Mouse (Mus musculus) adrenal gland (tissue): ENCODE results near the gene Sepsecs.

Experiments used
- intact Hi-C: fragments of 180-260 bp; cut with DNase I; formaldehyde crosslinking; loops from one replicate; pipeline ENCODE4 v1.15.1; 2025

Gene Sepsecs

GRCm38 (mm10) chr5:52652086-52652485 is 17.4 kb downstream of the Sepsecs start:
- intact Hi-C loops: no loop called here

GRCm38 (mm10) chr5:52643947-52644840 is 25.3 kb downstream of the Sepsecs start:
- intact Hi-C loops: no loop called here

- intact Hi-C loops: no loop called here
These were observed 27.8 kb downstream of the Sepsecs start for GRCm38 (mm10) chr5:52641736-52642135.

GRCm38 (mm10) chr5:52638916-52639315 is 30.6 kb downstream of the Sepsecs start:
- intact Hi-C loops: no loop called here

- intact Hi-C loops: no loop called here
These were observed 31.5 kb downstream of the Sepsecs start for GRCm38 (mm10) chr5:52638006-52638405.

GRCm38 (mm10) chr5:52636923-52637322 is 32.6 kb downstream of the Sepsecs start:
- intact Hi-C loops: no loop called here

- intact Hi-C loops: no loop called here
These were observed 33.3 kb downstream of the Sepsecs start for GRCm38 (mm10) chr5:52636025-52636755.

- intact Hi-C loops: no loop called here
These were observed 35.5 kb downstream of the Sepsecs start for GRCm38 (mm10) chr5:52634017-52634416.

- intact Hi-C loops: no loop called here
These were observed 39.0 kb downstream of the Sepsecs start for GRCm38 (mm10) chr5:52630541-52630940.

GRCm38 (mm10) chr5:52629214-52629613 is 40.3 kb downstream of the Sepsecs start:
- intact Hi-C loops: no loop called here

GRCm38 (mm10) chr5:52628783-52629182 is 40.7 kb downstream of the Sepsecs start:
- intact Hi-C loops: no loop called here

GRCm38 (mm10) chr5:52627713-52628112 is 41.8 kb downstream of the Sepsecs start:
- intact Hi-C loops: no loop called here

GRCm38 (mm10) chr5:52626092-52626491 is 43.4 kb downstream of the Sepsecs start:
- intact Hi-C loops: no loop called here

GRCm38 (mm10) chr5:52624956-52625355 is 44.6 kb downstream of the Sepsecs start:
- intact Hi-C loops: no loop called here

GRCm38 (mm10) chr5:52623099-52623498 is 46.4 kb downstream of the Sepsecs start:
- intact Hi-C loops: no loop called here

GRCm38 (mm10) chr5:52618348-52619270 is 50.9 kb downstream of the Sepsecs start:
- intact Hi-C loops: no loop called here

GRCm38 (mm10) chr5:52617711-52618347 is 51.7 kb downstream of the Sepsecs start:
- intact Hi-C loops: no loop called here

GRCm38 (mm10) chr5:52616549-52616948 is 53.0 kb downstream of the Sepsecs start:
- intact Hi-C loops: no loop called here

GRCm38 (mm10) chr5:52615421-52615820 is 54.1 kb downstream of the Sepsecs start:
- intact Hi-C loops: no loop called here

GRCm38 (mm10) chr5:52614686-52615085 is 54.8 kb downstream of the Sepsecs start:
- intact Hi-C loops: no loop called here

GRCm38 (mm10) chr5:52612776-52613175 is 56.7 kb downstream of the Sepsecs start:
- intact Hi-C loops: no loop called here
